In genomic region chr7:113609027-113609705, GRCm38 (mm10) we compare ENCODE assay signal across 7 mouse cellular contexts.
DNase-seq lines count a peak whose midpoint lies in the region; ATAC-seq and TF ChIP-seq lines count a peak whose summit lies in the region.

No protein-coding gene starts in this region.

- DNase-seq in MEL (ENCODE audit: low read depth, low spot score), result peak; percentile 63
- DNase-seq in adrenal gland, postnatal 14 days, result peak; percentile 52
- peak; percentile 27 for DNase-seq in forebrain, embryonic 10.5 days (ENCODE audit: extremely low spot score, low spot score)
- peak; percentile 15 to 43 for DNase-seq in layer of hippocampus, postnatal 25 days (ENCODE audit: extremely low spot score in 1 of 2, low spot score in 1 of 2)
- DNase-seq in midbrain, embryonic 11.5 days (ENCODE audit: low spot score, missing footprints), result peak; percentile 92
- peak; percentile 60 for DNase-seq in stomach, postnatal 0 days (ENCODE audit: low spot score)

- peak overlapping the region; percentile 35; the same call in 1 of the 2 replicates for H3K4me2 ChIP-seq in hindbrain, embryonic 15.5 days
- no peak overlapping the region for H3K4me2 ChIP-seq in midbrain, embryonic 11.5 days
- H3K4me2 ChIP-seq in stomach, postnatal 0 days (replicated peaks; ENCODE audit: low read depth), result no peak overlapping the region

- H3K27me3 ChIP-seq in MEL (ENCODE audit: control insufficient read depth in 1 of 2, insufficient read depth in 2 of 2, low read length in 2 of 2), result no peaks in the 10 kb centered on the region
- no peaks in the 10 kb centered on the region for H3K27me3 ChIP-seq in forebrain, embryonic 10.5 days (ENCODE audit: poor library complexity, severe bottlenecking)
- H3K27me3 ChIP-seq in hindbrain, embryonic 15.5 days, result no peaks in the 10 kb centered on the region; the same call in 1 of the 2 replicates
- H3K27me3 ChIP-seq in midbrain, embryonic 11.5 days (ENCODE audit: control insufficient read depth, insufficient read depth, low read length), result no peaks in the 10 kb centered on the region
- H3K27me3 ChIP-seq in stomach, postnatal 0 days (ENCODE audit: control insufficient read depth, insufficient read depth, low read length), result no peaks in the 10 kb centered on the region

- no peaks in the 10 kb centered on the region for H3K79me2 ChIP-seq in MEL (ENCODE audit: control insufficient read depth, insufficient read depth, low read length, poor library complexity)

- no peak overlapping the region for H3K4me3 ChIP-seq in MEL (ENCODE audit: control insufficient read depth in 1 of 2, insufficient read depth in 1 of 2, low read depth in 2 of 2, low read length in 2 of 2)
- H3K4me3 ChIP-seq in forebrain, embryonic 10.5 days, result no peak overlapping the region
- no peak overlapping the region for H3K4me3 ChIP-seq in hindbrain, embryonic 15.5 days
- no peak overlapping the region for H3K4me3 ChIP-seq in midbrain, embryonic 11.5 days (ENCODE audit: low read depth, low read length)
- no peak overlapping the region for H3K4me3 ChIP-seq in stomach, postnatal 0 days (ENCODE audit: low read depth, low read length)

- WGBS in forebrain, embryonic 10.5 days, result 20% methylated on average over 8 of the region's 8 CpGs
- WGBS in hindbrain, embryonic 15.5 days, result 18% methylated on average over 8 of the region's 8 CpGs
- WGBS in midbrain, embryonic 11.5 days, result 25% methylated on average over 8 of the region's 8 CpGs
- 21% methylated on average over 8 of the region's 8 CpGs for WGBS in stomach, postnatal 0 days

- TF ChIP-seq EP300 in MEL (IDR thresholded peaks at IDR 0.05; ENCODE audit: low read depth in 1 of 2, low read length in 2 of 2), result no peak
- TF ChIP-seq EP300 in stomach, postnatal 0 days (optimal IDR thresholded peaks at IDR 0.05), result no peak

- no peaks in the 10 kb centered on the region for H3K9me3 ChIP-seq in MEL (replicated peaks; ENCODE audit: insufficient read depth, low read length)
- no peaks in the 10 kb centered on the region for H3K9me3 ChIP-seq in forebrain, embryonic 10.5 days
- no peaks in the 10 kb centered on the region for H3K9me3 ChIP-seq in hindbrain, embryonic 15.5 days
- no peaks in the 10 kb centered on the region for H3K9me3 ChIP-seq in midbrain, embryonic 11.5 days (ENCODE audit: control insufficient read depth, low read length)
- no peaks in the 10 kb centered on the region; the same call in 1 of the 2 replicates for H3K9me3 ChIP-seq in stomach, postnatal 0 days (ENCODE audit: control insufficient read depth, low read length)

- no peaks in the 10 kb centered on the region for H3K36me3 ChIP-seq in MEL (ENCODE audit: control insufficient read depth in 1 of 2, insufficient read depth in 2 of 2, low read length in 2 of 2)
- no peaks in the 10 kb centered on the region for H3K36me3 ChIP-seq in forebrain, embryonic 10.5 days (replicated peaks)
- H3K36me3 ChIP-seq in hindbrain, embryonic 15.5 days, result no peaks in the 10 kb centered on the region
- no peaks in the 10 kb centered on the region for H3K36me3 ChIP-seq in midbrain, embryonic 11.5 days (ENCODE audit: control insufficient read depth, insufficient read depth, low read length)
- H3K36me3 ChIP-seq in stomach, postnatal 0 days (ENCODE audit: control insufficient read depth, insufficient read depth, low read length), result no peaks in the 10 kb centered on the region

- H3K27ac ChIP-seq in MEL (ENCODE audit: control insufficient read depth, low read depth, low read length), result no peak overlapping the region
- H3K27ac ChIP-seq in forebrain, embryonic 10.5 days, result no peak overlapping the region
- H3K27ac ChIP-seq in hindbrain, embryonic 15.5 days (replicated peaks), result no peak overlapping the region
- H3K27ac ChIP-seq in midbrain, embryonic 11.5 days (ENCODE audit: low read depth, low read length), result no peak overlapping the region
- H3K27ac ChIP-seq in stomach, postnatal 0 days (replicated peaks), result no peak overlapping the region

- no peaks in the 10 kb centered on the region for H3K4me1 ChIP-seq in MEL (ENCODE audit: control insufficient read depth in 1 of 2, insufficient read depth in 2 of 2, low read length in 2 of 2)
- H3K4me1 ChIP-seq in forebrain, embryonic 10.5 days, result peaks cover 7% of the 10 kb centered on the region
- H3K4me1 ChIP-seq in hindbrain, embryonic 15.5 days (replicated peaks), result peaks cover 10% of the 10 kb centered on the region
- no peaks in the 10 kb centered on the region for H3K4me1 ChIP-seq in midbrain, embryonic 11.5 days (ENCODE audit: control insufficient read depth, insufficient read depth, low read length)
- H3K4me1 ChIP-seq in stomach, postnatal 0 days (replicated peaks; ENCODE audit: control insufficient read depth, insufficient read depth), result no peaks in the 10 kb centered on the region

- H3K9ac ChIP-seq in MEL (ENCODE audit: control insufficient read depth, low read depth, low read length, poor library complexity, severe bottlenecking), result no peak overlapping the region
- H3K9ac ChIP-seq in hindbrain, embryonic 15.5 days, result no peak overlapping the region
- H3K9ac ChIP-seq in midbrain, embryonic 11.5 days (ENCODE audit: low read length), result no peak overlapping the region
- H3K9ac ChIP-seq in stomach, postnatal 0 days (ENCODE audit: low read length), result no peak overlapping the region

- TF ChIP-seq POLR2A in MEL (IDR thresholded peaks at IDR 0.05; ENCODE audit: control insufficient read depth in 1 of 2, insufficient read depth in 1 of 2, low read depth in 1 of 2, low read length in 2 of 2, poor library complexity in 1 of 2), result no peak

- ATAC-seq in hindbrain, embryonic 15.5 days (ENCODE audit: low FRiP score, low read depth), result peak; percentile 63; the same call in 1 of the 2 replicates
- no peak for ATAC-seq in midbrain, embryonic 11.5 days (ENCODE audit: low FRiP score)
- ATAC-seq in stomach, postnatal 0 days (ENCODE audit: low FRiP score, low TSS enrichment), result no peak

- TF ChIP-seq RAD21 in MEL (IDR thresholded peaks at IDR 0.05; ENCODE audit: low read depth, low read length), result peak; percentile 43

- peak in 2 of 3 experiments; percentile 15 to 57; a peak in 3 of 6 replicates for TF ChIP-seq CTCF in MEL (IDR thresholded peaks at IDR 0.05 in 2 of 3, conservative IDR thresholded peaks at IDR 0.05 in 1 of 3; ENCODE audit: control insufficient read depth in 1 of 3, insufficient read depth in 1 of 3, low read depth in 2 of 3, low read length in 3 of 3, poor library complexity in 1 of 3, severe bottlenecking in 1 of 3)
- TF ChIP-seq CTCF in stomach, postnatal 0 days (IDR thresholded peaks at IDR 0.05; ENCODE audit: low read depth), result peak; percentile 78

TF ChIP-seq in MEL, 35 proteins besides CTCF, POLR2A, EP300 and RAD21:
- peak; percentile 49 for TF ChIP-seq SMC3 (IDR thresholded peaks at IDR 0.05; ENCODE audit: low read depth, low read length)
- TF ChIP-seq MAFK (IDR thresholded peaks at IDR 0.05; ENCODE audit: borderline replicate concordance, low read depth, low read length), result no peak
- peak; percentile 98 for TF ChIP-seq JUND (IDR thresholded peaks at IDR 0.05; ENCODE audit: low read depth, low read length)
- TF ChIP-seq ZNF384 (IDR thresholded peaks at IDR 0.05; ENCODE audit: low read depth, low read length), result 0 out of 2 replicates have a peak, but pooled peaks have one; percentile 61

Comparison
In these comparisons a context has a peak if more than half of its experiments do, and no peak if none do; other contexts are left out.
1. DNase-seq: peak in every context shown above with its lines; median percentile 92 in midbrain, embryonic 11.5 days; 63 in MEL; 60 in stomach, postnatal 0 days; 52 in adrenal gland, postnatal 14 days; 29 in layer of hippocampus, postnatal 25 days; 27 in forebrain, embryonic 10.5 days.